Mouse (Mus musculus): Measurements from ENCODE around the gene Gal3st2b. TPM values are rescaled to one million over a fixed set of nuclear protein-coding genes. Genes with fewer than 3 reads are reported as not detected.
"Not testable (repeated sequence)": the region's sequence is repeated elsewhere in the genome, so short reads cannot be mapped to it uniquely, and the experiment has no call there.

Gene Gal3st2b
- polyA plus RNA-seq (2012; rRNA removed) = 47.3 and 140 TPM in 2 replicates

DNA sequence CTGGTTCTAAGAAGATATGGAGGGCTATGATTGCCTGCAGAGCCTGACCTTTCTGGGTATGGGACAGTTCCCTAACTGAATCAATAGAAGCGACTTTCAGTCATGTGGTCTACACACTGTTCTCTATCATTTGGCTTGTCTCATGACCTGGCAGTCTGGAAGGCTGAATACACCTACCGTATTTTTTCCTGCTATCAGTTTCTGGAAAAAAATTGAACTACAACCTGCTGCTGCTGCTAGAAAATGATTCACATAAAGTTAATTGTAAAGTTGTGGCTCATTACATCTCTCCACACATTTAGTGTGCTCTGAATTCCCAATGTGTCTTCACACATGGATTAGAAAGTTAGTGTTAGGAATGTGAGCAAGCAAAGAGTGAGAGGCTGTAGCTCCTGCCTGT, at the start of gene Gal3st2b:
Gal3st2b (plus strand) TSS at position 301 of the 400 bp plus-strand sequence.
- H3K36me3 ChIP-seq (ENCODE audit: control insufficient read depth, insufficient read depth, low read length); H3K27ac ChIP-seq (ENCODE audit: insufficient read depth, low read depth, low read length); H3K27me3 ChIP-seq (ENCODE audit: control insufficient read depth, insufficient read depth, low read length); H3K4me1 ChIP-seq (ENCODE audit: control insufficient read depth, insufficient read depth, insufficient read length, low read length); H3K4me3 ChIP-seq (ENCODE audit: low read depth, low read length): not testable (repeated sequence)
- WGBS = 75% methylated on average over 2 of the region's 2 CpGs

DNA sequence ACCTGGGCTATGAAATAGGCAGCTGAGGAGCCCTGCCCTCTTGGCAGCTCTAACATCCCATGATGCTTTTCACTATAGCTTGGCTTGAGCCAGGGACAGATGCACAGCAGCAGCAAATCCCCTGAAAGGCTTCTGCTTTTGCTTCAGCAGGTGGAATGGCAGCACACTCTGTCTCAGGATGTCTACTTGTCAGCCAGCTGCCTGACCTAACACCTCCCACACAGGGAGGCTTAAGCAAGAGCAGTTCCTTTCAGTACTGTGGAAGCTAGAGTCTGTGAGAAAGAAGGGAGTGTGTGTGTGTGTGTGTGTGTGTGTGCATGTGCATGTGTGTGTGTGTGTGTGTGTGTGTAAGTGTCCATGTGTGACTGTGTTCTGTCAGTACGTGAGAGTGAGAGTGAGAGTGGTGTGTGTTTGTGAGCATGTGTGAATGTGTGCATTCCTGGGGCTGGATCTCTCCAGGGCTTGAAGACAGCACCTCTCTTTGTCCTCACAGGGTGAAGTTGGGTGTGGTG, 46.5 kb upstream of the Gal3st2b start:
- H3K27ac ChIP-seq (ENCODE audit: insufficient read depth, low read depth, low read length) = peak overlapping the region; percentile 75; the same call in 1 of the 2 replicates
- 21% methylated on average over 1 of the region's 1 CpGs for WGBS
- H3K36me3 ChIP-seq (ENCODE audit: control insufficient read depth, insufficient read depth, low read length); H3K27me3 ChIP-seq (ENCODE audit: control insufficient read depth, insufficient read depth, low read length); H3K4me1 ChIP-seq (ENCODE audit: control insufficient read depth, insufficient read depth, insufficient read length, low read length); H3K4me3 ChIP-seq (ENCODE audit: low read depth, low read length): not testable (repeated sequence)

DNA sequence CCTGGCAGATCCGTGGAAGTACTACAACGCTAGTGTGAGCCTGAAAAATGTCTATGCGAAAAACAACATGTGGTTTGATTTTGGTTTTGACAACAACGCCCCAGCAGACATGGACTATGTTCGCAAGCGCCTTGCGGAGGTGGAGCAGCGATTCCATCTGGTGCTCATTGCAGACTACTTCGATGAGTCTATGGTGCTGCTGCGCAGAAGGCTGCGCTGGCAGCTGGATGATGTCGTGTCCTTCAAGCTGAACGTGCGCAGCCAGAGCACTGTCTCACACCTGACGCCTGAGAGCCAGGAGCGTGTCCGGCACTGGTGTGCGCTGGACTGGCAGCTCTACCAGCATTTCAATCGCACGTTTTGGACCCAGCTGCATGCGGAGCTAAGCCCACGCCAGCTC, 43.7 kb upstream of the Gal3st2b start:
- not testable (repeated sequence) for H3K36me3 ChIP-seq (ENCODE audit: control insufficient read depth, insufficient read depth, low read length); H3K27me3 ChIP-seq (ENCODE audit: control insufficient read depth, insufficient read depth, low read length); H3K4me3 ChIP-seq (ENCODE audit: low read depth, low read length); H3K27ac ChIP-seq (ENCODE audit: insufficient read depth, low read depth, low read length); H3K4me1 ChIP-seq (ENCODE audit: control insufficient read depth, insufficient read depth, insufficient read length, low read length)
- WGBS = 93% methylated on average over 14 of the region's 22 CpGs

DNA sequence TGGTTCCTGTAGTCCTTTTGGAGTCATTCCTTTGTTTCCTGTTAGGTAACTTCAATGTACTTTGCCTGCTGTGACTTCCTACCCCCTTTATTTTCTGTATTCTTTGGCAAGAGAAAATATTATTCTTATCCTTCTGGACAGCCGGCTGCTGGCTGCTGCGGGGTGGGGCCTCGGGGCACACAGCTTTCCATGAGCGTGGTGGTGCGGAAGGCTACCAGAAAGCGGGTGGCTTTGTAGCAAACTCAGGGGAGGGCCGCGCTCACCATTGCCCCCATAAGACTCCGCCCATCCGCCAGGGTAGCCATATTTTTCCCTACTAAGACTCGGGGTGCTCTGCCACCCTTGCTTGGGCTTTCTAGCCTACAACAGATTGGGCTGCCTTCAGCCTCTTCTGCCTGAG, 36.3 kb upstream of the Gal3st2b start:
- no CpG with 5 or more reads among the region's 11 CpGs for WGBS
- not testable (repeated sequence) for H3K27me3 ChIP-seq (ENCODE audit: control insufficient read depth, insufficient read depth, low read length)

DNA sequence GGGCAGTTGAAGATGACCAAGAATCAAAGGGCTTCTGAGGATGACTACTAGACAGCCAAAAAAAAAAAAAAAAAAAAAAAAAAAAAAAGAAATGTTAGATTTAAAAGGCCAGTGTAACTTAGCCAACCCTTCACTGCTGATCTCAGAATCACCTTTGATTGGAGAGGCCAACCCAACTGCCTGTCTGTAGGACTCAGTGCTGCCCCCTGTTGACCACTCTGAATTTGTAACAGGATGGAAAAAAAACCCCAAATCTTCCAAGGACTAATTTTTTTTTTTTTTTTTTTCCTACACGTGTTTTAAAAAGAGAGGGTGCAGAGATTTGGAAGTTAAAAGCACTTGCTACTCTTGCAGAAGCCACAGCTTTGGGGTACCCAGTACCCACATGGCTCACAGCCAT, 27.2 kb upstream of the Gal3st2b start:
- peak; percentile 41; the same call in 1 of the 2 replicates for TF ChIP-seq CTCF (IDR thresholded peaks at IDR 0.05; ENCODE audit: extremely low read depth, insufficient read length, insufficient replicate concordance, low read depth, low read length)
- H3K27ac ChIP-seq (ENCODE audit: insufficient read depth, low read depth, low read length); H3K4me1 ChIP-seq (ENCODE audit: control insufficient read depth, insufficient read depth, insufficient read length, low read length); H3K36me3 ChIP-seq (ENCODE audit: control insufficient read depth, insufficient read depth, low read length); H3K27me3 ChIP-seq (ENCODE audit: control insufficient read depth, insufficient read depth, low read length); H3K4me3 ChIP-seq (ENCODE audit: low read depth, low read length): not testable (repeated sequence)
- 37% methylated on average over 1 of the region's 1 CpGs for WGBS

More for the DNA sequence above, 36.3 kb upstream of the Gal3st2b start:
- not testable (repeated sequence) for H3K36me3 ChIP-seq (ENCODE audit: control insufficient read depth, insufficient read depth, low read length); H3K27ac ChIP-seq (ENCODE audit: insufficient read depth, low read depth, low read length); H3K4me3 ChIP-seq (ENCODE audit: low read depth, low read length); H3K4me1 ChIP-seq (ENCODE audit: control insufficient read depth, insufficient read depth, insufficient read length, low read length)

DNA sequence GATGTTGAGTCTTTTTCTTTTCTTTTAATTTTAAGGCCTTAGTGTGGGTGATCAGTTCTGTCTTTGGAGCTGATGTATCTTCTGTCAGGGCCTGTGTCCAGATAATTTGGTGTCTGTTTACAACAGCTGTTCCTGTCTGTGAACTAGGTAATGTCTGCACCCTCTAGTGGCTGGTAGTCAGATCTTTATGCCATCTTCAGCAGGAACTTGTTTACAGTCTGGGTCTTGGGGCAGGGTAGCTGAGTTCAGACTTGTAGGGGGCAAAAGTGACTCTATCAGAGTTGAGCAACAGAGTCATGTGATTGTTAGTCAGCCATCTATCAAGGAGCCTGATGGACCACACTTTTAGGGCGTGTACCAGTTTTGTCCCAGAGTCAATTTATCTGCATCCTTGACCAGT, 20.7 kb upstream of the Gal3st2b start:
- H3K27ac ChIP-seq (ENCODE audit: insufficient read depth, low read depth, low read length); H3K27me3 ChIP-seq (ENCODE audit: control insufficient read depth, insufficient read depth, low read length); H3K36me3 ChIP-seq (ENCODE audit: control insufficient read depth, insufficient read depth, low read length); H3K4me1 ChIP-seq (ENCODE audit: control insufficient read depth, insufficient read depth, insufficient read length, low read length); H3K4me3 ChIP-seq (ENCODE audit: low read depth, low read length): not testable (repeated sequence)
- WGBS = no CpG with 5 or more reads among the region's 1 CpGs

DNA sequence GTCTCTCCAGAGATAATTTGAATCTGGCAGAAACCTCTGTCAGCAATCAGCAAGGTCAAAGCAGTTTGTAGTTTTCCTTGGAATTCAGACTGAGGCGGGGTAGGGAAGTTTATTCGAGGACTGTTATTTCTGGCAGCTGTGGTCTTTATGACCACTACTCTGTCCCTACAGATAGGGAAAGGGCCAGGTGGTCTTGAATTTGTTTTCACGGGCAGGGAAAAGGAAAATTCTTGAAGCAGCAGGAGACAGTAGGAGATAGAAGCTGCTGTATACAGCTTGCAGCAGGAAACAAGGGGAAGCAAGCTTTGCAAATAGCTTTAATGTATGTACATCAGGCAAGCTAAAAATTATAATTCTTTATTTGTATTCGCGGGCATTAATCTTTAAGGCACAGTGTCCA, 16.8 kb upstream of the Gal3st2b start:
- H3K4me3 ChIP-seq (ENCODE audit: low read depth, low read length); H3K4me1 ChIP-seq (ENCODE audit: control insufficient read depth, insufficient read depth, insufficient read length, low read length); H3K27ac ChIP-seq (ENCODE audit: insufficient read depth, low read depth, low read length); H3K27me3 ChIP-seq (ENCODE audit: control insufficient read depth, insufficient read depth, low read length); H3K36me3 ChIP-seq (ENCODE audit: control insufficient read depth, insufficient read depth, low read length): not testable (repeated sequence)
- 31% methylated on average over 5 of the region's 5 CpGs for WGBS

DNA sequence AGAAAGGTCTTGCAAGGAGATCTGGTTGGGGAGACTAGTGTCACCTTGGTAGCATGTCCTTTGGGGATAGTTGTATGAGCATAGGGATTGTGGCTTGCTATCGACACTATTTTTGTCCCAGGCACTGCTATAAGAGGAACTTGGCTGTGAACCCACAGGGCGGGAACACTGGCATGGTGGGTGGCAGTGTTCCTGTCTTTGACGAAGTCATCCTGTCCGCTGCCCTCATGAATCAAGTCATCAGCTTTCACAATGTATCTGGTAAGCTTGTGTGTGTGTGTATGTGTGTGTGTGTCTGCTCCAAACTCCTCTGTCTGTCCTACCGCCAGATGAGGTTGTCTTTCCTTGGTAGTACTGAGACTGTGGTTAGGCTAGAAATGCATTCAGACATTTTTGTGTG, 11.4 kb upstream of the Gal3st2b start:
- 79% methylated on average over 4 of the region's 5 CpGs for WGBS
- H3K27ac ChIP-seq (ENCODE audit: insufficient read depth, low read depth, low read length); H3K4me1 ChIP-seq (ENCODE audit: control insufficient read depth, insufficient read depth, insufficient read length, low read length); H3K4me3 ChIP-seq (ENCODE audit: low read depth, low read length); H3K36me3 ChIP-seq (ENCODE audit: control insufficient read depth, insufficient read depth, low read length); H3K27me3 ChIP-seq (ENCODE audit: control insufficient read depth, insufficient read depth, low read length): not testable (repeated sequence)

DNA sequence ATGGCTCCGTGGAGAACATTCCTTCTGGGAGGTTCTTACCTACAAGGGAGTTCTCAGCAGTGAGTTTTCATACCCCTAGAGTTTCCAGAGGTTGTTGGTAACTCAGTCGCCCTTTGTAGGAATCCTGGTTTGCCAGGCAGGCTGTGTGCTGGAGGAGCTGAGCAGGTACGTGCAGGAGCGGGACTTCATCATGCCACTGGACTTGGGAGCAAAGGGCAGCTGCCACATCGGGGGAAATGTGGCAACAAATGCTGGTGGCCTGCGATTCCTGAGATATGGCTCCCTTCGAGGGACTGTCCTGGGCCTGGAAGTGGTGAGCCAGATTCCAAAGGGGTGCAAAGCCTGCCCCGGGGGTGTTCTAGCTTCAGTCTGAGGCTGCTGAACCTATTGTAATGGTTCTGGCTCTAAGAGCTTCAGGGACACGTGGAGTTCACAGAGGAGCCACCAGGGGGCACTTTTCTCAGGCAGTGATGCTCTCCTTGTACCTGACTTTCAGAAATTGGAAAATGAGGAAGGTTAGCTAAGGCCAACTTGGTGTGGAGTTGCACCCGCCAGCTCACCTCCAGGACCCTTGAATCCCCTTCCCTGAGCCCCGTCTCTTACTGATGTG, 9.0 kb upstream of the Gal3st2b start:
- not testable (repeated sequence) for H3K4me1 ChIP-seq (ENCODE audit: control insufficient read depth, insufficient read depth, insufficient read length, low read length); H3K27ac ChIP-seq (ENCODE audit: insufficient read depth, low read depth, low read length); H3K4me3 ChIP-seq (ENCODE audit: low read depth, low read length); H3K36me3 ChIP-seq (ENCODE audit: control insufficient read depth, insufficient read depth, low read length); H3K27me3 ChIP-seq (ENCODE audit: control insufficient read depth, insufficient read depth, low read length)
- WGBS = no CpG with 5 or more reads among the region's 11 CpGs

DNA sequence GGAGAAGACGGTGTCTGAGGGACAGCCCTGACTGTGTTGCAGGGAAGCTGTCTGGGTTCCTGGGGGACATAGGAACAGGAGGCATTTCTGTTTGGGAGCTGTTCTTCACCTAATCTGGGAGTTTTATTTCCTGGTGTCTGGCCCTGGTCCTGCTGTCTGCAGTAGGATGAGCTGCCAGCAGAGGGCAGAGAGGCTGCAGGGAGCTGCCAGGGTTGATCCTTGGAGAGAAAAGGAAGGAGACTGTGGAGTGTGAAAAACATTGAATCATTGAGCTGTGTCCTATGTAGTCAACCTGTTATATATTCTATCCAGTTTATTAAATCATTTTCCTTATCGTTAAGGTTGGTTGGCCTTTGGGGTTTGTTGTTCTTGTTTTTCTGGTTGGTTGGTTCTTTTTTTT, 6.2 kb upstream of the Gal3st2b start:
- not testable (repeated sequence) for H3K27ac ChIP-seq (ENCODE audit: insufficient read depth, low read depth, low read length); H3K4me3 ChIP-seq (ENCODE audit: low read depth, low read length); H3K36me3 ChIP-seq (ENCODE audit: control insufficient read depth, insufficient read depth, low read length); H3K4me1 ChIP-seq (ENCODE audit: control insufficient read depth, insufficient read depth, insufficient read length, low read length); H3K27me3 ChIP-seq (ENCODE audit: control insufficient read depth, insufficient read depth, low read length)
- no CpG with 5 or more reads among the region's 2 CpGs for WGBS

DNA sequence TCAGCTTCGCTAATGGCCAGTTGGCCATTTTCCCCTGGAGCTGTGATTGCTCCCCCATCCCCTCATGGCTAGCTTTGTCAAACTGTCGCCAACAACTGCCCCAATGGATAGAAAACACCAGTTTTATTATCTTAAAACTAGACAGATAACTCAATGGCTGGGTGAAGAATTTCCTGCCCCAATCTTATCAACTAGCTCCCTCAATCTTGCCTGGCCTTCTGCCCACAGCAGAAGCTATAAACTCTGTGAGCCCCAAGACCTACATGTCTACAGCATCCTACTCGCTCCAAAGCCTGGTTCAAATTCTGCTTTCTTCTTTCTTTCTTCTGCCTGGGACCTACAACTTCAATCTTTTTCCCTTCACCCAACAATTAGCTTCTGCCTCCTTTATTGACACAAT, 951 bp upstream of the Gal3st2b start:
- H3K36me3 ChIP-seq (ENCODE audit: control insufficient read depth, insufficient read depth, low read length); H3K4me3 ChIP-seq (ENCODE audit: low read depth, low read length); H3K27me3 ChIP-seq (ENCODE audit: control insufficient read depth, insufficient read depth, low read length); H3K4me1 ChIP-seq (ENCODE audit: control insufficient read depth, insufficient read depth, insufficient read length, low read length); H3K27ac ChIP-seq (ENCODE audit: insufficient read depth, low read depth, low read length): not testable (repeated sequence)
- 61% methylated on average over 3 of the region's 3 CpGs for WGBS

DNA sequence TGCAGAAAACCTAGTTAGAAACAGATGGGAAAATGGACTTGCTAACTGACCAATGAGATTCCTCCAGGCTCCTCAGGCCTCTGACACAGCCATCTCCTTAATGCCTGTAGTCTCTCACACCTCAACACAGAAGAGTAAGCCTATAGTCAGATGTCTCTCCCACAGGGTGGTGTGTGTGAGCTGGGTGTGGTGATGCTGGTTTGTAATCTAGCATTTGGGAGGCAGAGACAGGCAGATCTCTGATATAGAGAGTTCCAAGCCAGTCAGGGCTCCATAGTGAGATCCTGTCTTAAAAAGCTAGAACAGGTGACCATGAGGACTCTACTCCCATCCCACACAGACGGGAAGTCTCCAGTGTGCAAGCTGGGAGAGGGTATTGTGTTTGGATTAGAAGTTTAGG, 664 bp downstream of the Gal3st2b start:
- H3K36me3 ChIP-seq (ENCODE audit: control insufficient read depth, insufficient read depth, low read length); H3K27ac ChIP-seq (ENCODE audit: insufficient read depth, low read depth, low read length); H3K4me3 ChIP-seq (ENCODE audit: low read depth, low read length); H3K27me3 ChIP-seq (ENCODE audit: control insufficient read depth, insufficient read depth, low read length); H3K4me1 ChIP-seq (ENCODE audit: control insufficient read depth, insufficient read depth, insufficient read length, low read length): not testable (repeated sequence)
- WGBS = 100% methylated on average over 1 of the region's 1 CpGs
